Mouse (Mus musculus) lung, postnatal 0 days (tissue): Measurements from ENCODE around the gene Stra6.

Experiments
- CTCF ChIP-seq: IDR thresholded peaks from 2 replicates; pipeline ENCODE4 v1.5.1; 2016; ENCODE audit warnings: antibody characterized with exemption, mild to moderate bottlenecking
- EP300 ChIP-seq: IDR thresholded peaks from 2 replicates; pipeline ENCODE4 v1.6.1; 2016; ENCODE audit warnings: antibody characterized with exemption, mild to moderate bottlenecking, control low read depth

DNA sequence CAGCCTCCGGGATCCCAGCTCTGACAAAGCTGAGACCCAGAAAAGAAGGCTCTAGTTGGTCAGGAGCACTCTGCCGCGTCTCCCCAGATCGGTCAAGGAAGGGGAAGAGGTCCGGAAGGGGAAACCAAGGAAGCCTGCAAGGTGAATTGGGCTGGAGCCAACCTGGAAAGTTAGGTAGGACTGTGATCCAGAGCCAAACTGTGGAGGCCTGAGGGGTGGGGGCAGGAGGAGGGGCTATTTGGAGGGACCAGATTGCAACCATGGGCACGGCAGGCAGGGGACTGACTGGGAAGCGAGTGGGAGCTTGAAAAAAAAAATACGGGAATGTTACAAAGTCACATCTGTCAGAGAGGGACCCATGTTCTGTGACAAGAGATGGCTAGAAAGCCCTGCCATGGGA, 65.9 kb downstream of the Stra6 start:
- no peak for TF ChIP-seq CTCF
- no peak for TF ChIP-seq EP300
